Mouse (Mus musculus): ENCODE results near the gene Col23a1. TPM values are rescaled to one million over a fixed set of nuclear protein-coding genes. Genes with fewer than 3 reads are reported as not detected.
"Not testable (repeated sequence)": the region's sequence is repeated elsewhere in the genome, so short reads cannot be mapped to it uniquely, and the experiment has no call there.

The Col23a1 gene
- polyA plus RNA-seq, 1 experiment = 7.1 TPM

GRCm38 (mm10) chr11:51343728-51344289, 54.1 kb downstream of the Col23a1 start:
- TF ChIP-seq POLR2A (IDR thresholded peaks at IDR 0.05; ENCODE audit: low read depth, low read length) (no peak), CTCF (IDR thresholded peaks at IDR 0.05; ENCODE audit: borderline replicate concordance, insufficient read depth, low read length) (no peak)
- H3K4me1 ChIP-seq (ENCODE audit: control insufficient read depth, insufficient read depth, low read length) = no peaks in the 10 kb centered on the region
- no peak overlapping the region for H3K4me3 ChIP-seq (ENCODE audit: insufficient read depth, low read length)
- H3K27ac ChIP-seq (ENCODE audit: insufficient read depth, low read length) = no peak overlapping the region

- Histone ChIP-seq H3K4me3 (ENCODE audit: insufficient read depth, low read length) (no peak overlapping the region), H3K27ac (ENCODE audit: insufficient read depth, low read length) (no peak overlapping the region), H3K4me1 (ENCODE audit: control insufficient read depth, insufficient read depth, low read length) (no peaks in the 10 kb centered on the region)
- TF ChIP-seq POLR2A (IDR thresholded peaks at IDR 0.05; ENCODE audit: low read depth, low read length) (no peak), CTCF (IDR thresholded peaks at IDR 0.05; ENCODE audit: borderline replicate concordance, insufficient read depth, low read length) (no peak)
These were observed 56.1 kb downstream of the Col23a1 start for GRCm38 (mm10) chr11:51345481-51346465.

GRCm38 (mm10) chr11:51347756-51348155, 58.0 kb downstream of the Col23a1 start:
- no peak for TF ChIP-seq CTCF (IDR thresholded peaks at IDR 0.05; ENCODE audit: borderline replicate concordance, insufficient read depth, low read length)
- TF ChIP-seq POLR2A (IDR thresholded peaks at IDR 0.05; ENCODE audit: low read depth, low read length) = no peak
- H3K4me1 ChIP-seq (ENCODE audit: control insufficient read depth, insufficient read depth, low read length) = no peaks in the 10 kb centered on the region
- H3K4me3 ChIP-seq (ENCODE audit: insufficient read depth, low read length) = no peak overlapping the region
- H3K27ac ChIP-seq (ENCODE audit: insufficient read depth, low read length) = no peak overlapping the region

GRCm38 (mm10) chr11:51349665-51350064, 59.9 kb downstream of the Col23a1 start:
- Histone ChIP-seq H3K4me1 (ENCODE audit: control insufficient read depth, insufficient read depth, low read length) (no peaks in the 10 kb centered on the region), H3K27ac (ENCODE audit: insufficient read depth, low read length) (no peak overlapping the region), H3K4me3 (ENCODE audit: insufficient read depth, low read length) (no peak overlapping the region)
- TF ChIP-seq POLR2A (IDR thresholded peaks at IDR 0.05; ENCODE audit: low read depth, low read length) (no peak), CTCF (IDR thresholded peaks at IDR 0.05; ENCODE audit: borderline replicate concordance, insufficient read depth, low read length) (no peak)

GRCm38 (mm10) chr11:51351151-51351550, 61.4 kb downstream of the Col23a1 start:
- TF ChIP-seq CTCF (IDR thresholded peaks at IDR 0.05; ENCODE audit: borderline replicate concordance, insufficient read depth, low read length) = no peak
- TF ChIP-seq POLR2A (IDR thresholded peaks at IDR 0.05; ENCODE audit: low read depth, low read length) = no peak
- H3K27ac ChIP-seq (ENCODE audit: insufficient read depth, low read length) = no peak overlapping the region
- H3K4me1 ChIP-seq (ENCODE audit: control insufficient read depth, insufficient read depth, low read length) = no peaks in the 10 kb centered on the region
- H3K4me3 ChIP-seq (ENCODE audit: insufficient read depth, low read length) = no peak overlapping the region

- TF ChIP-seq CTCF (IDR thresholded peaks at IDR 0.05; ENCODE audit: borderline replicate concordance, insufficient read depth, low read length) = no peak
- H3K4me1 ChIP-seq (ENCODE audit: control insufficient read depth, insufficient read depth, low read length) = no peaks in the 10 kb centered on the region
- H3K4me3 ChIP-seq (ENCODE audit: insufficient read depth, low read length) = no peak overlapping the region
- no peak overlapping the region for H3K27ac ChIP-seq (ENCODE audit: insufficient read depth, low read length)
These were observed 62.1 kb downstream of the Col23a1 start for GRCm38 (mm10) chr11:51351841-51352240.

- no peak overlapping the region for H3K4me3 ChIP-seq (ENCODE audit: insufficient read depth, low read length)
- H3K4me1 ChIP-seq (ENCODE audit: control insufficient read depth, insufficient read depth, low read length) = no peaks in the 10 kb centered on the region
- TF ChIP-seq POLR2A (IDR thresholded peaks at IDR 0.05; ENCODE audit: low read depth, low read length) = no peak
- no peak for TF ChIP-seq CTCF (IDR thresholded peaks at IDR 0.05; ENCODE audit: borderline replicate concordance, insufficient read depth, low read length)
- H3K27ac ChIP-seq (ENCODE audit: insufficient read depth, low read length) = no peak overlapping the region
These were observed 64.0 kb downstream of the Col23a1 start for GRCm38 (mm10) chr11:51353746-51354145.

- not testable (repeated sequence) for H3K4me3 ChIP-seq (ENCODE audit: insufficient read depth, low read length); H3K4me1 ChIP-seq (ENCODE audit: control insufficient read depth, insufficient read depth, low read length)
These were observed 69.3 kb downstream of the Col23a1 start for GRCm38 (mm10) chr11:51358981-51359380.

GRCm38 (mm10) chr11:51364353-51364752, 74.6 kb downstream of the Col23a1 start:
- Histone ChIP-seq H3K4me1 (ENCODE audit: control insufficient read depth, insufficient read depth, low read length) (no peaks in the 10 kb centered on the region), H3K27ac (ENCODE audit: insufficient read depth, low read length) (no peak overlapping the region), H3K4me3 (ENCODE audit: insufficient read depth, low read length) (no peak overlapping the region)
- TF ChIP-seq CTCF (IDR thresholded peaks at IDR 0.05; ENCODE audit: borderline replicate concordance, insufficient read depth, low read length) = no peak
- TF ChIP-seq POLR2A (IDR thresholded peaks at IDR 0.05; ENCODE audit: low read depth, low read length) = no peak

More at GRCm38 (mm10) chr11:51358981-51359380, 69.3 kb downstream of the Col23a1 start:
- H3K27ac ChIP-seq (ENCODE audit: insufficient read depth, low read length) = not testable (repeated sequence)

- TF ChIP-seq POLR2A (IDR thresholded peaks at IDR 0.05; ENCODE audit: low read depth, low read length) (no peak), CTCF (IDR thresholded peaks at IDR 0.05; ENCODE audit: borderline replicate concordance, insufficient read depth, low read length) (no peak)
These were observed 77.6 kb downstream of the Col23a1 start for GRCm38 (mm10) chr11:51367334-51367733.

More at GRCm38 (mm10) chr11:51367334-51367733, 77.6 kb downstream of the Col23a1 start:
- no peak overlapping the region for H3K4me3 ChIP-seq (ENCODE audit: insufficient read depth, low read length)
- no peaks in the 10 kb centered on the region for H3K4me1 ChIP-seq (ENCODE audit: control insufficient read depth, insufficient read depth, low read length)
- no peak overlapping the region for H3K27ac ChIP-seq (ENCODE audit: insufficient read depth, low read length)

All from embryonic fibroblast, embryonic 13.5 days (primary cell).